Comparison of ENCODE assay signal across 9 mouse cellular contexts in genomic region chr3:136325783-136326182, GRCm38 (mm10). TPM values are rescaled to one million over a fixed set of nuclear protein-coding genes. Genes with fewer than 3 reads are reported as not detected.
DNase-seq lines count a peak whose midpoint lies in the region; ATAC-seq and TF ChIP-seq lines count a peak whose summit lies in the region.
"Had no signal": no experiment of that assay in that cellular context is flagged by ENCODE, and none has a peak within 500 bp of the region (broad histone marks: within the 10 kb centered on the region; RNA-seq: fewer than 3 reads in every experiment).

TSS of gene Bank1 (minus strand) at chr3:136326066.

- 55% methylated on average over 5 of the region's 5 CpGs for WGBS in heart, adult 2 months
- 60% methylated on average over 5 of the region's 5 CpGs for WGBS in heart, embryonic 10.5 days
- 71% methylated on average over 5 of the region's 5 CpGs for WGBS in hindbrain, embryonic 12.5 days

- intact Hi-C loops in heart, adult 2 months (cut with DNase I): no loop called here

- peak; percentile 44 to 81 for DNase-seq in heart, adult 2 months
- no peak for DNase-seq in heart, embryonic 10.5 days (ENCODE audit: low spot score)
- peak; percentile 2 to 41 for DNase-seq in adrenal gland, postnatal 36 days
- peak; percentile 11 to 15 for DNase-seq in kidney, postnatal 36 days
- peak; percentile 22 for DNase-seq in thymus, postnatal 36 days
- no peak for DNase-seq in embryo, embryonic 10 days (ENCODE audit: low spot score)

- no peak within 1 kb of the TSS for H3K4me2 ChIP-seq in hindbrain, embryonic 12.5 days (replicated peaks)
- H3K4me2 ChIP-seq: embryonic facial prominence, embryonic 13.5 days had no signal

- no peaks in the 10 kb centered on the region for H3K27me3 ChIP-seq in heart, adult 2 months (ENCODE audit: control insufficient read depth, insufficient read depth, low read length)
- no peaks in the 10 kb centered on the region for H3K27me3 ChIP-seq in heart, embryonic 10.5 days (ENCODE audit: insufficient read depth, poor library complexity, severe bottlenecking)
- H3K27me3 ChIP-seq in hindbrain, embryonic 12.5 days: peaks cover 6% of the 10 kb centered on the region; the same call in 1 of the 2 replicates
- H3K27me3 ChIP-seq: embryonic facial prominence, embryonic 13.5 days had no signal

- TF ChIP-seq CTCF in heart, adult 2 months (IDR thresholded peaks at IDR 0.05): no peak

- no peak within 1 kb of the TSS for H3K4me3 ChIP-seq in heart, adult 2 months
- no peak within 1 kb of the TSS for H3K4me3 ChIP-seq in heart, embryonic 10.5 days
- no peak within 1 kb of the TSS for H3K4me3 ChIP-seq in hindbrain, embryonic 12.5 days
- H3K4me3 ChIP-seq: embryonic facial prominence, embryonic 13.5 days had no signal

- H3K9ac ChIP-seq in heart, adult 2 months (ENCODE audit: low read depth, low read length): no peak within 1 kb of the TSS
- H3K9ac ChIP-seq in hindbrain, embryonic 12.5 days: no peak within 1 kb of the TSS
- H3K9ac ChIP-seq: embryonic facial prominence, embryonic 13.5 days had no signal

- ATAC-seq in megakaryocyte, adult 5-6 weeks (ENCODE audit: poor library complexity, severe bottlenecking): peak; percentile 96
- ATAC-seq in hindbrain, embryonic 12.5 days (ENCODE audit: low FRiP score): no peak

- H3K36me3 ChIP-seq in heart, adult 2 months (ENCODE audit: control insufficient read depth, insufficient read depth, low read length): no peaks in the 10 kb centered on the region
- H3K36me3 ChIP-seq in heart, embryonic 10.5 days: no peaks in the 10 kb centered on the region
- no peaks in the 10 kb centered on the region for H3K36me3 ChIP-seq in hindbrain, embryonic 12.5 days
- H3K36me3 ChIP-seq: embryonic facial prominence, embryonic 13.5 days had no signal

- TF ChIP-seq EP300 in heart, adult 2 months (IDR thresholded peaks at IDR 0.05; ENCODE audit: insufficient read depth, low read depth, low read length): no peak

- H3K27ac ChIP-seq in heart, adult 2 months: no peak within 1 kb of the TSS
- no peak within 1 kb of the TSS for H3K27ac ChIP-seq in heart, embryonic 10.5 days
- H3K27ac ChIP-seq in hindbrain, embryonic 12.5 days: no peak within 1 kb of the TSS
- H3K27ac ChIP-seq: embryonic facial prominence, embryonic 13.5 days had no signal

- no peak for TF ChIP-seq POLR2A in heart, adult 2 months (IDR thresholded peaks at IDR 0.05; ENCODE audit: insufficient read depth, low read depth, low read length)

- H3K4me1 ChIP-seq in heart, adult 2 months (ENCODE audit: control insufficient read depth, insufficient read depth, low read length): no peaks in the 10 kb centered on the region
- H3K4me1 ChIP-seq in heart, embryonic 10.5 days: no peaks in the 10 kb centered on the region
- H3K4me1 ChIP-seq in hindbrain, embryonic 12.5 days: no peaks in the 10 kb centered on the region
- H3K4me1 ChIP-seq: embryonic facial prominence, embryonic 13.5 days had no signal

- no peaks in the 10 kb centered on the region; the same call in 1 of the 2 replicates for H3K79me2 ChIP-seq in heart, adult 2 months (replicated peaks; ENCODE audit: control insufficient read depth, insufficient read depth, low read length)

- H3K9me3 ChIP-seq in heart, embryonic 10.5 days: no peaks in the 10 kb centered on the region
- H3K9me3 ChIP-seq in hindbrain, embryonic 12.5 days (replicated peaks): no peaks in the 10 kb centered on the region
- H3K9me3 ChIP-seq: embryonic facial prominence, embryonic 13.5 days had no signal

RNA-seq across cellular contexts. Expression of gene Bank1, which starts in this region (rescaled TPM):
- total RNA-seq in heart, adult 2 months (2021): 1 to 10 TPM in 1 of 2 experiments, under 1 TPM in 1; 0.81 to 1.9 TPM
- 0.86 and 1.00 TPM in 2 replicates for polyA plus RNA-seq in heart, adult 2 months (2012; rRNA removed)
- 0.33 TPM in 1 of 2 replicates, not detected in the other for polyA plus RNA-seq in heart, embryonic 10.5 days (2016; fragmentation: Nextera tagmentation; extraction: Ambion mirVana)
- under 1 TPM; 0.30 to 0.56 TPM for total RNA-seq in adrenal gland, postnatal 36 days (2021)
- total RNA-seq in megakaryocyte, adult 5-6 weeks (2015): 10.7 and 12.1 TPM in 2 replicates
- total RNA-seq in megakaryocyte, adult 5-6 weeks (2017): 10.6 and 11.7 TPM in 2 replicates
- polyA plus RNA-seq in hindbrain, embryonic 12.5 days (2016; fragmentation: Nextera tagmentation; extraction: Ambion mirVana): 0.49 and 0.61 TPM in 2 replicates

Comparison
In these comparisons a context has a peak if more than half of its experiments do, and no peak if none do; other contexts are left out.
1. RNA of gene Bank1 (total RNA-seq): 10.6 to 12.1 TPM in megakaryocyte, adult 5-6 weeks; 0.81 to 1.9 TPM in heart, adult 2 months and 0.30 to 0.56 TPM in adrenal gland, postnatal 36 days; every median in the first group is over 4 times any median in the second.
2. DNase-seq: peak in heart, adult 2 months (2 of 2), kidney, postnatal 36 days (2 of 2) and thymus, postnatal 36 days (2 of 2); none in heart, embryonic 10.5 days (single experiment) and embryo, embryonic 10 days (single experiment).
3. Peak in DNase-seq in adrenal gland, postnatal 36 days; RNA of the gene not detected or under 1 TPM.